Mouse (Mus musculus): Measurements from ENCODE around the gene Sf3b4.
"Not testable (repeated sequence)": the region's sequence is repeated elsewhere in the genome, so short reads cannot be mapped to it uniquely, and the experiment has no call there.

Sf3b4 gene

DNA sequence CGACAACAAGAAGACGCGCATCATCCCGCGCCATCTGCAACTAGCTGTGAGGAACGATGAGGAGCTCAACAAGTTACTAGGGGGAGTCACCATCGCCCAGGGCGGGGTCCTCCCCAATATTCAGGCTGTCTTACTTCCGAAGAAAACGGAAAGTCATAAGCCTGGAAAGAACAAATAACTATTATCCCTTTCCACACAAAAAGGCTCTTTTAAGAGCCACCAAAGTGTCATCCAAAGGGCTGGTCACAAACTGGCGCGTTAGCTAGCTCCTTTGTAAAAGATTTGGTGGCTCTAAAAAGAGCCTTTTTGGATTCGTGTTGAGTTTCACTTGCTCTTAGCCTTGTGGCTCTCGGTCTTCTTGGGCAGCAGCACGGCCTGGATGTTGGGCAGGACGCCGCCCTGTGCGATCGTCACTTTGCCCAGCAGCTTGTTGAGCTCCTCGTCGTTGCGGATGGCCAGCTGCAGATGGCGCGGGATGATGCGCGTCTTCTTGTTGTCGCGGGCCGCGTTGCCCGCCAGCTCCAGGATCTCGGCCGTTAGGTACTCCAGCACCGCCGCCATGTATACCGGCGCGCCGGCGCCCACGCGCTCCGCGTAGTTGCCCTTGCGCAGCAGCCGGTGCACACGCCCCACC lies 48.1 kb downstream of the Sf3b4 start:
- DNase-seq (ENCODE audit: low read depth, low spot score) = not testable (repeated sequence)

DNA sequence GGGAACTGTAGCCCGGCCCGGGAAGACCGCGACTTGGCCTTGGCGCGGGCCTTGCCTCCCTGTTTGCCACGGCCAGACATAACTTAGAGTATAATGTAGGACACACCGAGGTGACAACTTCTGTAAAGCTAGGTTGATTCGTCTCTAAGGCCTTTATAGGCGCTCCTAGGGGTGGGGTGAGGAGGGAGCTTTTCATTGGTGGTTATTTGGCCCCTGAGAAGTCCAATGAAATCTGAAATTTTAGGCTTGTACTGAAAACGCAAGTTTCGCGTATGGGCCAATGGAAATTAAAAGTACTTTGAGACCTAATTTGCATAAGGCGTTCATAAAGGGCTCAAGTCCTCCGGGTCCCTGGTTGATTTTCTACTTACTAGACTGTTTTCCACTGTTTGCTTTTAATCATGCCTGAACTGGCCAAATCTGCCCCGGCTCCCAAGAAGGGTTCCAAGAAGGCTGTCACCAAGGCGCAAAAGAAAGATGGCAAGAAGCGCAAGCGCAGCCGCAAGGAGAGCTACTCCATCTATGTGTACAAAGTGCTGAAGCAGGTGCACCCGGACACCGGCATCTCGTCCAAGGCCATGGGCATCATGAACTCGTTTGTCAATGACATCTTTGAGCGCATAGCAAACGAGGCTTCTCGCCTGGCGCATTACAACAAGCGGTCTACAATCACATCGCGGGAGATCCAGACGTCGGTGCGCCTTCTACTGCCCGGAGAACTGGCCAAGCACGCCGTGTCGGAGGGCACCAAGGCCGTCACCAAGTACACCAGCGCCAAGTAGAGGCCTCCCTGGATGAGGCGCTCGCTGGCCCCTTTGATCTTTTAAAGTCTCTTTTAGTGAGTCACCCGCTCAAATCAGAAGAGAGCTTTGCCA lies 48.9 kb downstream of the Sf3b4 start, which contains the start of the genes Hist2h2ac and Hist2h2be:
Gene Hist2h2ac, minus strand, starts transcription at position 116 of the 875 bp plus-strand sequence.
Gene Hist2h2be, plus strand, starts transcription at position 355 of the 875 bp plus-strand sequence.
- DNase-seq (ENCODE audit: low read depth, low spot score) = peak; percentile 90

DNA sequence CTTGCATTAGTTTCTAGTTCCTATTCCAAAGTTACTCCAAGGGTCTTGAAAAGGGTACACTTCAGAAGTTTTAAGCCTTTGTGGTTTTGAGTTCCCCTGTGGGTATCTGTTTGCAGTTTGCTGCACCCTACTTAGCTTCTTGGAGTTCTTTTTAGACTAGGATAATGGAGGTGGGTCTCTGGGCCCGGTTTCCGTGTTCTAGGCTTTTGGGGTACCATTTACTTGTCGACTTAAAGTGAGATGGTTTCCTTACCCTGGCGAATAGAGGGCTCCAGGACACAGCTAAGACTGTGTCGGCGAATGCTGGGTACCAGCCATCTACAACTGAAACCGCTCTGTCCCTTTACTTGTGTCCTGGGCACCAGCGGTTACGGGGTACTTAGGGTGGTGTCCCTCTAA lies 49.5 kb downstream of the Sf3b4 start:
- no peak for DNase-seq (ENCODE audit: low read depth, low spot score)

DNA sequence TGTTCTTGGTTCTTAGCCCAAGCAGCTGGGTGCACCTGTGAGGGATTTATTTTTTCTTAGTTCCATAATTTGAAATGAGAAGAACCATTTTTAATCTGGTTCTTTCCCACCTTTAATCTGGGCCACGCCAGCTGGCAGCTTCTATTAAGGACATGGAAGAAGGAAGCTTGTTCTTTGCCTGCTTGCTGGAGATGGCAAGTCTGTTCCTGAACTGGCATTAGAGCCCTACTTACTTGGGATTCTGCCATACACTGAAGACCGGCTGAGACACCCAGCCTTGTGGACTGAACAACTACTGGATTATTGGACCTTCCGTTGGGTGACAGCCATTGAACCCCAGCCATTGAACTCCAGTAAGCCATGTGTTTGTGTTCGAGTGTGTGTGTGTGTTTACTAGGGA lies 50.6 kb downstream of the Sf3b4 start:
- DNase-seq (ENCODE audit: low read depth, low spot score) = no peak

- DNase-seq (ENCODE audit: low read depth, low spot score) = no peak
Observed at GRCm38 (mm10) chr3:96225421-96225820, 53.3 kb downstream of the Sf3b4 start.
